Mouse (Mus musculus): Measurements from ENCODE around the gene Rab3ip. TPM values are rescaled to one million over a fixed set of nuclear protein-coding genes. Genes with fewer than 3 reads are reported as not detected.

The Rab3ip gene
- polyA plus RNA-seq, 1 experiment from 2014 or later: 38.2 TPM

DNA sequence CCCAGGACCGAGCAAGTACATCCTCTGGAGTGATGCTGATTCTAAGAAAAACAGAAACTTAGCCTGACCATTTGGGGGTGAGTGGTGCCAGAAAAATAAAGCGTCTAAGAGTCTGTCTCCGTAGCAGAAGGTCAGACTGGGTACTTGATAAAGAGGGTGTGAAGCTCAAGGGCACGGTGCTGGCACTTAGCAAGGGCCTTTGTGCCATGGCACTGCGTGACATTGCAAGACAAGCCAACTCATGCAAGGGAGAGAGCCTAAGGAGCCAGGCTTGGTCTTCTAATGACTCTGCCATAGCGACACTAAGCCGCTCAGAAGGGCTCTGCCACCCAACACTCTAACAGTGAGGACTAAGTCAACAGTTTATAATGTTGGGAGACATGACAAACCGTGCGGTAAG is 28.3 kb upstream of the Rab3ip start:
- no peak overlapping the region for H3K4me3 ChIP-seq
- no peak overlapping the region for H3K4me2 ChIP-seq
- no peaks in the 10 kb centered on the region for H3K27me3 ChIP-seq
- H3K27ac ChIP-seq: no peak overlapping the region
- no peaks in the 10 kb centered on the region for H3K9me3 ChIP-seq
- H3K36me3 ChIP-seq: no peaks in the 10 kb centered on the region
- 89% methylated on average over 9 of the region's 9 CpGs for WGBS
- H3K9ac ChIP-seq: no peak overlapping the region
- no peaks in the 10 kb centered on the region for H3K4me1 ChIP-seq
- ATAC-seq (ENCODE audit: insufficient number of reproducible peaks, insufficient read depth, low FRiP score, low TSS enrichment, low read depth): no peak

GRCm38 (mm10) chr10:116977858-116978257 is 27.3 kb upstream of the Rab3ip start:
- H3K4me1 ChIP-seq: no peaks in the 10 kb centered on the region
- 70% methylated on average over 2 of the region's 2 CpGs for WGBS
- H3K36me3 ChIP-seq: no peaks in the 10 kb centered on the region
- H3K27ac ChIP-seq: no peak overlapping the region
- no peaks in the 10 kb centered on the region for H3K27me3 ChIP-seq
- no peaks in the 10 kb centered on the region for H3K9me3 ChIP-seq
- ATAC-seq (ENCODE audit: insufficient number of reproducible peaks, insufficient read depth, low FRiP score, low TSS enrichment, low read depth): no peak
- no peak overlapping the region for H3K9ac ChIP-seq
- no peak overlapping the region for H3K4me3 ChIP-seq
- no peak overlapping the region for H3K4me2 ChIP-seq

- ATAC-seq (ENCODE audit: insufficient number of reproducible peaks, insufficient read depth, low FRiP score, low TSS enrichment, low read depth): no peak
- no peaks in the 10 kb centered on the region for H3K4me1 ChIP-seq
- no peaks in the 10 kb centered on the region for H3K27me3 ChIP-seq
- H3K27ac ChIP-seq: no peak overlapping the region
- no peak overlapping the region for H3K4me2 ChIP-seq
- 54% methylated on average over 4 of the region's 4 CpGs for WGBS
- H3K9ac ChIP-seq: no peak overlapping the region
- H3K36me3 ChIP-seq: no peaks in the 10 kb centered on the region
- no peaks in the 10 kb centered on the region for H3K9me3 ChIP-seq
- H3K4me3 ChIP-seq: no peak overlapping the region
Measured at GRCm38 (mm10) chr10:116977455-116977854, 26.9 kb upstream of the Rab3ip start.

DNA sequence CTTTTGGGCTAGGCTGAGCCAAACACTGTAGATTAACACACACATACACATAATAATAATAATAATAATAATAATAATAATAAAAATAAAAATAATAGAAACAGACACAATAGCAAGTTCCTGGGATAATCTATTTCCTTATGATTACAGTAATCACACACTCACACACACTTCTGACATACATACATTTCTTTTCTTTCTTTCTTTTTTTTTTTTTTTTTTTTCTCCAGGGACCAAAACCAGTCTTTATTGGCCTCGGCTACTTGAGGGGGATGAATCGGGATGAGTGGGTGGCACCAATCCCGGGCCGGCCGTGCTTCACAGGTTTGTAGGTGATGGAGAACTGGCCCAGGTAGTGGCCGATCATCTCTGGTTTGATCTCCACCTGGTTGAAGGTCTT is 21.9 kb upstream of the Rab3ip start, which contains the start of gene Gm10271:
TSS of gene Gm10271 (minus strand) at position 101 of the 400 bp plus-strand sequence.
- no peak for ATAC-seq (ENCODE audit: insufficient number of reproducible peaks, insufficient read depth, low FRiP score, low TSS enrichment, low read depth)
- WGBS: 92% methylated on average over 6 of the region's 6 CpGs
- no peaks in the 10 kb centered on the region for H3K4me1 ChIP-seq
- no peaks in the 10 kb centered on the region for H3K27me3 ChIP-seq
- H3K4me3 ChIP-seq: no peak within 1 kb of the TSS
- no peaks in the 10 kb centered on the region for H3K36me3 ChIP-seq
- H3K27ac ChIP-seq: no peak within 1 kb of the TSS
- no peaks in the 10 kb centered on the region for H3K9me3 ChIP-seq
- no peak within 1 kb of the TSS for H3K4me2 ChIP-seq
- H3K9ac ChIP-seq: no peak within 1 kb of the TSS

DNA sequence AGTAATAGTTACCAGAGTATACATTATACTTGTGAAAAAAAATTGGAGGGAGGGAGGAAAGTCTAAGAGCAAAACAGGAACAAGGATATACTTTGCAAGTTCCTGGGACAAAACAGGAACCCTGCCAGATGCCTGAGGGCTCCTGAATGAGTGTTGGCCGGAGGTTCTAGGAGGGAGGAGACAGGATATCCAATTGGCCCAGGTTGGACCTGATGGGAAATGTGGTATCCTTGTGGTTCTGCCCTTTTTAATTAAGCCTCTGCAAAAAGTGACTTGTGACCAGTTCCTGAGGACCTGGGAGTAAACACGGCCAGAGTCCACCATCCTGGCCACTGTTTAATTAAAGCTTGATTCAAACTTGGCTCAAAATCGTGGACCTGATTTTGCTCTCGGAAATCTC is 18.2 kb upstream of the Rab3ip start:
- ATAC-seq (ENCODE audit: insufficient number of reproducible peaks, insufficient read depth, low FRiP score, low TSS enrichment, low read depth): no peak
- H3K36me3 ChIP-seq: no peaks in the 10 kb centered on the region
- no peaks in the 10 kb centered on the region for H3K27me3 ChIP-seq
- H3K27ac ChIP-seq: no peak overlapping the region
- no peaks in the 10 kb centered on the region for H3K9me3 ChIP-seq
- H3K4me1 ChIP-seq: peaks cover 3% of the 10 kb centered on the region; the same call in 1 of the 2 replicates
- H3K9ac ChIP-seq: no peak overlapping the region
- H3K4me3 ChIP-seq: no peak overlapping the region
- 80% methylated on average over 4 of the region's 4 CpGs for WGBS
- H3K4me2 ChIP-seq: no peak overlapping the region

GRCm38 (mm10) chr10:116966065-116966464 is 15.5 kb upstream of the Rab3ip start:
- no peak overlapping the region for H3K4me3 ChIP-seq
- H3K9ac ChIP-seq: no peak overlapping the region
- no peaks in the 10 kb centered on the region for H3K9me3 ChIP-seq
- no peak for ATAC-seq (ENCODE audit: insufficient number of reproducible peaks, insufficient read depth, low FRiP score, low TSS enrichment, low read depth)
- no peaks in the 10 kb centered on the region for H3K36me3 ChIP-seq
- peaks cover 3% of the 10 kb centered on the region; the same call in 1 of the 2 replicates for H3K4me1 ChIP-seq
- WGBS: 84% methylated on average over 6 of the region's 6 CpGs
- H3K4me2 ChIP-seq: no peak overlapping the region
- peak overlapping the region; percentile 64; the same call in 1 of the 2 replicates for H3K27ac ChIP-seq
- H3K27me3 ChIP-seq: no peaks in the 10 kb centered on the region

DNA sequence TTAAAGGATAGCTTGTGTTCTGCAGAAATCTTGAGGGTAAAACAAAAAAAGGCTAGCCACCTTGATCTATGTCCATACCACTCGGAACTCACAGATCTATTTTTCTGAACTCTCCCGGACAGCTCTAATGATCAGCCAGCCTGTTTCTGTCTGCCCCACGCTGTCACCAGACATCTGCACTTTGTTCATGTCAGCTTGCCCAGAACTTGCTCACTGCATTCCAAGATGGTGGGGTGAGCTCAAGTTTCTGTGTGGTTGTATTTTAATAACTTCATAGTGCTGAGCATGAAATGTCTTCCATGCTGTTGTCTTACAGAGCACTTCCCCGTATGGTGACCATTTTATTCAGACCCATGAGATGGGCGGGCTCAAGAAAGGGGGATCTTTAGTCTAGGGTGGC is 14.7 kb upstream of the Rab3ip start:
- Histone ChIP-seq H3K4me1 (peaks cover 3% of the 10 kb centered on the region; the same call in 1 of the 2 replicates), H3K4me2 (no peak overlapping the region), H3K4me3 (no peak overlapping the region), H3K36me3 (no peaks in the 10 kb centered on the region), H3K9ac (no peak overlapping the region), H3K27me3 (no peaks in the 10 kb centered on the region), H3K9me3 (no peaks in the 10 kb centered on the region), H3K27ac (peak overlapping the region; percentile 64; the same call in 1 of the 2 replicates)
- ATAC-seq (ENCODE audit: insufficient number of reproducible peaks, insufficient read depth, low FRiP score, low TSS enrichment, low read depth): peak; percentile 59; the same call in 1 of the 2 replicates
- WGBS: 27% methylated on average over 5 of the region's 5 CpGs

DNA sequence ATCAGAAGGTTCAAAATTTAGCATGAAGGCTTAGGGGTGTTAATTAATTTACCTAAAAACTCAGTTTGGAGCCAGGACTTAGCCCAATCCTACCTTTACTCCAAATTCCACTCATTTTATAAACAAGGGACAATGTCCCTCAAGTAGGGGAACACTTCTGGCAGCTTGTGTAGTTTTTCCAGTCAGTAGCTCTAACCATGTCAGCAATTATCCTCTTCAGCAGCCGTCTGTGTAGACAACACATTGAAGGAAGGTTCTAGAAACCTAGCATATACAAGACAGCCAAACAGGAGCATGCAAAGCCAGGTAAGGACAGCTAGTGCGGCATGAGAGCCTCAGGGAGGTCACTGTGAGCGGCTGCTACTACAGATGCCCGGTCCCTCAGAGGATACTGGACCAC is 14.0 kb upstream of the Rab3ip start:
- no peaks in the 10 kb centered on the region for H3K36me3 ChIP-seq
- WGBS: 79% methylated on average over 4 of the region's 4 CpGs
- H3K9me3 ChIP-seq: no peaks in the 10 kb centered on the region
- H3K4me3 ChIP-seq: no peak overlapping the region
- H3K27ac ChIP-seq: no peak overlapping the region
- no peak overlapping the region for H3K4me2 ChIP-seq
- ATAC-seq (ENCODE audit: insufficient number of reproducible peaks, insufficient read depth, low FRiP score, low TSS enrichment, low read depth): no peak
- H3K27me3 ChIP-seq: no peaks in the 10 kb centered on the region
- no peak overlapping the region for H3K9ac ChIP-seq
- peaks cover 3% of the 10 kb centered on the region; the same call in 1 of the 2 replicates for H3K4me1 ChIP-seq

DNA sequence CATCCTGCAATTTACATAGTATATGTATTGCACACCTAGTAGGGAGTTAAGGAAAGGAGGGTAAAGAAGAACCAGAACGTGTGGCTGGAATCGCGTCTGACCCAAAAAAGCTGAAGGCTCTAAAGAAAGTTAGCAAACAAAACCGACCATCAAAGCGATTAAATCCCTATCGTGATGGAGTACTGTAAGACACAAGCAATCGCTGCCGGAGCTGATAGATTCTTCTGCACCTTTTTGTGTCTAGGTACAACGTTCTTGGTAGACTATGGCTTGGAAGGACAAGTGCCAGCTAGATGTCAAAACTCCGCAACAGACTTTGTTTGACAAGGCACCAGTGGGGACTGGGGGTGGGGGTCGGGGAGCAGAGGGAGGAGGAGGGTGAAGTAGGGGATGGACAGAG is 13.5 kb upstream of the Rab3ip start:
- WGBS: 73% methylated on average over 11 of the region's 11 CpGs
- H3K4me1 ChIP-seq: peaks cover 3% of the 10 kb centered on the region; the same call in 1 of the 2 replicates
- no peaks in the 10 kb centered on the region for H3K27me3 ChIP-seq
- no peak overlapping the region for H3K4me2 ChIP-seq
- ATAC-seq (ENCODE audit: insufficient number of reproducible peaks, insufficient read depth, low FRiP score, low TSS enrichment, low read depth): no peak
- H3K9ac ChIP-seq: no peak overlapping the region
- H3K27ac ChIP-seq: no peak overlapping the region
- H3K36me3 ChIP-seq: no peaks in the 10 kb centered on the region
- no peak overlapping the region for H3K4me3 ChIP-seq
- H3K9me3 ChIP-seq: no peaks in the 10 kb centered on the region

DNA sequence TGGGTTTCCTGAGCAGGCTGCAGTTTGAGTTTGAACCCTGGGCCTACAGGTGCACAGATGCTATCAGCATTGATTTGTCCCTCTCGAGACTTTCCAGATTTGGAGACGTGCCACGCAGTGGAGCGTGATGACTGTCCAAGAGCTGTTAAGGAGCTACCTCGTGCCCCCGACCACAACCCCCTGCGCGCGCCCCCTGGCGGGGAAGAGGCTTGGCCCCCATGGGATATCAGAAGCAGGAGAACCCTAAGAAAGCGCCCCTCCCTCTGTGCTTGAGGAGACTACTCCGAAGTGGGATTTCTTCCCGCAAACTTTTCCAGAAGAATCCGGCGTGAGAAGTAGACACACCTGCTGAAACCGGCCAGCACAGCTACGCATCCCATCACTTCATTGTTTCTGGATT is 12.2 kb upstream of the Rab3ip start:
- H3K4me3 ChIP-seq: no peak overlapping the region
- WGBS: 67% methylated on average over 17 of the region's 17 CpGs
- H3K4me1 ChIP-seq: peaks cover 3% of the 10 kb centered on the region; the same call in 1 of the 2 replicates
- ATAC-seq (ENCODE audit: insufficient number of reproducible peaks, insufficient read depth, low FRiP score, low TSS enrichment, low read depth): no peak
- H3K36me3 ChIP-seq: no peaks in the 10 kb centered on the region
- H3K27ac ChIP-seq: no peak overlapping the region
- H3K9ac ChIP-seq: no peak overlapping the region
- H3K4me2 ChIP-seq: no peak overlapping the region
- no peaks in the 10 kb centered on the region for H3K27me3 ChIP-seq
- H3K9me3 ChIP-seq: no peaks in the 10 kb centered on the region

DNA sequence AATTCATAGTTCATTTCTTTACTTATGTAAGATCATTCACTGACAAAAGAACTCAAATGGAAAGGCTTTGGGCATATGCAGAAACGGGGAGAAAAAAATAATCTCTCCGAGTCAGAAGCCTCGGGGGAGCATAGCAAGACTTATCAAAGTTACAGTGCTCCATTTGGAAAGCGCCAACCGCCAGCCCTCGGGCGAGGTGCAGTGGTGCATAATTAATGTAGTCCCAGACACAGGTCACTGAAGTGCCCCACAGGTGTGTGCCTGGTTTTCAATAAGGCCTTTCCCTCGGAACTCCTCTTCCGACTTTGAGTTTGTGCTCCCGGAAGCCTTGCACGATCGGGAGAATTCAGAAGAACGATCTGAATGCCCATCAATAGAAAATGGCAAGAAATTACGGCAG is 11.6 kb upstream of the Rab3ip start:
- no peak overlapping the region for H3K4me2 ChIP-seq
- no peak overlapping the region for H3K27ac ChIP-seq
- no peaks in the 10 kb centered on the region for H3K27me3 ChIP-seq
- 65% methylated on average over 14 of the region's 14 CpGs for WGBS
- no peaks in the 10 kb centered on the region for H3K36me3 ChIP-seq
- no peak overlapping the region for H3K9ac ChIP-seq
- ATAC-seq (ENCODE audit: insufficient number of reproducible peaks, insufficient read depth, low FRiP score, low TSS enrichment, low read depth): no peak
- H3K4me3 ChIP-seq: no peak overlapping the region
- no peaks in the 10 kb centered on the region for H3K9me3 ChIP-seq
- peaks cover 3% of the 10 kb centered on the region; the same call in 1 of the 2 replicates for H3K4me1 ChIP-seq

DNA sequence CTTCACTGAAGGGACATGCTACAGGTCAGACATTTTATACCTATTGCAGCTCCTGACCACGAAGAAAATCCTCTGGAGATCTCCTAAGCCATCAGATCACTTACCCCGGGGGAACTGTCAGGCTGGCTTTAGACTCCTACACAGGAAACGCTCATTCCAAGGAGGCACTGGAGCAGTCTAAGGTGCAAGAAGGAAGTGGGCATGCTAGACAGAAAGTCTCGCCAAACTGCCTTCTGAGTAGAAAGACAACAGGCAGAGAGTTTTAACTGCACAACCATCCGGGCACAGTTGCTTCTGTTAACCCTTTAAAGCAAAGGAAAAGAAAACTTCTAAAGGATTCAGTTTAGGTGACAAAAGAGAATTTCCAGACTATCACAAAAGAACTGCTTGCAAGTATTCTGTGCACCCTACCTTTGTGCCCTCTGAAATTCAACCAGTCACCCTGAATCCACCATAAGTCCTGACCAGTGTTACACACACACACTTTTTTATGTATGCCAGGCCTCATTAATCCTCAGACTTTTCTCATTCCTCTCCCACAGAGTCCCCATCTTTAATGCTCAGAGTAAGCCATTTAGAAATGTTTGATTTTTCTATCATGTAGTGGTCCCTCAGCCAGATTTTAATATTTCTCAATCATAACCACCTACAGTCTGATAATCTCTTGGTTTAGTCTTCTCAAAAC is 7.4 kb upstream of the Rab3ip start:
- 23% methylated on average over 5 of the region's 5 CpGs for WGBS
- Histone ChIP-seq H3K27me3 (no peaks in the 10 kb centered on the region), H3K4me2 (no peak overlapping the region), H3K9ac (no peak overlapping the region), H3K9me3 (no peaks in the 10 kb centered on the region), H3K27ac (no peak overlapping the region), H3K36me3 (0 out of 2 replicates have a peak, but pooled peaks cover 3% of the 10 kb centered on the region), H3K4me1 (no peaks in the 10 kb centered on the region; the same call in 1 of the 2 replicates), H3K4me3 (no peak overlapping the region)
- ATAC-seq (ENCODE audit: insufficient number of reproducible peaks, insufficient read depth, low FRiP score, low TSS enrichment, low read depth): no peak

All from embryonic facial prominence, embryonic 13.5 days (tissue).